Mouse (Mus musculus): ENCODE data around the gene Sec31a.

GRCm38 (mm10) chr5:100429344-100430075 is 13.5 kb upstream of the Sec31a start:
- TF ChIP-seq CTCF (IDR thresholded peaks at IDR 0.05; ENCODE audit: low read depth) (no peak), EP300 (IDR thresholded peaks at IDR 0.05; ENCODE audit: low read depth) (peak; percentile 37; the same call in 1 of the 2 replicates)

Measured in liver, embryonic 14.5 days (tissue).